Mouse (Mus musculus): Measurements from ENCODE around the gene 1810046K07Rik. TPM values are rescaled to one million over a fixed set of nuclear protein-coding genes. Genes with fewer than 3 reads are reported as not detected.

1810046K07Rik gene
- polyA plus RNA-seq (2014; fragmentation: Illumina TruSeq; extraction: RNeasy Lipid Tissue Mini Kit (QIAGEN cat#74804); ENCODE audit: low read depth, low replicate concordance) = 3.1 TPM

DNA sequence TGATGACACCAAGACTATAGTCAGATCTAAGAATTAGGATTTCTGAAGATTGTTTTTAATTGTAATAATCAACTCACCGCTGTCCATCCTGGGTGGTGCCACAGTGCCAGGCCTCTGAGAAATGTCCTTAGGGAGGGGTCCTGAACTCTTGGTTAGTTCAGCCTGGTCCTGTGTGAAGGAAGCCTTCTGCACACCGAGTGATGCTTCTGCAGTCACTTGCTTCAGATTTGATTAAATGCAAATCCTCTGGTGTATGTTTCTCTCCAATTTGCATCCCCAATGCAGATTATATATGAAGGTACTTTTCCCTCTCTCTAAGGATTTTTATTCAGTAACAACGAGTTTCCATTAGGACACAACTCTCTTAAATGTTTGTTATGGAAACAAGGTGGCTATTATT is at the start of gene 1810046K07Rik:
TSS of gene 1810046K07Rik (minus strand) at position 187 of the 400 bp plus-strand sequence.

DNA sequence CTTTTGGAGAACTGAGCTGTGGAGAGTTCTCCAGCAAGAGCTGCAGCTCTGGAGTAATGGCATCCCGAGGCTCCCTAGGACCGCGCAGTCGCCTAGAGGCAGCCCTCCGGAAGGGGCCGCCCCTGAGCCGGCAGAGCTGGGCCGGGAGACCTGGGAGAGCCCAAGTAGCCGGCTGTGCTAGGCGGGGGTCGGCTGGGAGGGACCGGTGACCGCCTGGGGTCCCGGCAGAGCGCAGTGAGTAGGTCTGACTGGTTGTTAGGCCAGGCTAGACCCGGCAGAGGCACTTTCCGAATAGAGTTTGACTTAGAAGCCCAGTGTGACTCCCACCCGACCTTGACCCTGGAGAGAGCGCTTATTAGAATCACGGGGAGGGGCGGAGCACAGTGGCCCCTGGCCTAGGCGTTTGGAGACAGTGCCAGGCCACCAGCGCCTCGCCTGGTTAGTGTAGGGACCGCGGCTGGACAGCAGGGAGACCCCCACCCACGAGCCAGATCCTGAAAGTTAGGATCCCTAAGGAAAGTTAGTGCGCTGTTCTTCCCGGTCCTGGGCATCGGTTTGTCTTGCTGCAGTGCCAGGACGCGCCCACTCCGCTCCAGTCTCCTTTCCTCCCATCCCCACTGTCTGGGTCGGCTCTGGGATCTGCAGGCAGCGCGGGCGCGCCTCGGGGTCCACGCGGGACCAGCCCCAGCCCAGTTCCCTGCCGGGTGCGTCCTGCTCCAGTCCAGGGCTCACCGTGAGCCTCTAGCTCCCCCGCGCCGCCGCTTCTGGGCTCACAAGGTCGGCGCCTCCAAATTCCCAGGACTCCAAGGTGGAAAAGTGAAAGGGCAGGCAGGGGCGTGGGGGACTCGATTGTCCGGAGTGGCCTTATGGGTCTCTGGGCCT is 50.0 kb downstream of the 1810046K07Rik start, which contains the start of gene Colca2:
TSS of gene Colca2 (minus strand) at position 70 of the 882 bp plus-strand sequence.

Other genes with a start within 250 kb of the 1810046K07Rik start
- not detected for gene 4833427G06Rik, start 226.8 kb downstream of the 1810046K07Rik start, polyA plus RNA-seq (2014; fragmentation: Illumina TruSeq; extraction: RNeasy Lipid Tissue Mini Kit (QIAGEN cat#74804); ENCODE audit: low read depth, low replicate concordance)
- not detected for gene Gm32742, start 163.4 kb downstream of the 1810046K07Rik start, polyA plus RNA-seq (2014; fragmentation: Illumina TruSeq; extraction: RNeasy Lipid Tissue Mini Kit (QIAGEN cat#74804); ENCODE audit: low read depth, low replicate concordance)
- gene Pou2af1, start 115.2 kb downstream of the 1810046K07Rik start, polyA plus RNA-seq (2014; fragmentation: Illumina TruSeq; extraction: RNeasy Lipid Tissue Mini Kit (QIAGEN cat#74804); ENCODE audit: low read depth, low replicate concordance) = 1.3 TPM
- 0.32 TPM for gene Colca2, start 50.3 kb downstream of the 1810046K07Rik start, polyA plus RNA-seq (2014; fragmentation: Illumina TruSeq; extraction: RNeasy Lipid Tissue Mini Kit (QIAGEN cat#74804); ENCODE audit: low read depth, low replicate concordance)

Measured in liver, adult 10 weeks (tissue).